Mouse (Mus musculus) midbrain, embryonic 14.5 days (tissue): ENCODE data around the gene Golga4. TPM values are rescaled to one million over a fixed set of nuclear protein-coding genes. Genes with fewer than 3 reads are reported as not detected.
A peak's percentile ranks its signal among the peaks of the same experiment; 100 is the strongest.

Source experiments
- ATAC-seq: fragments of 200-750 bp; cut with Nextera tagmentation; 2 replicates; pipeline ENCODE4 v1.8.0; 2017; ENCODE audit warnings: moderate number of reproducible peaks, moderate library complexity; ENCODE audit not compliant: low FRiP score, low TSS enrichment
- DNase-seq: peaks from one replicate; pipeline ENCODE4 v3.0.0-alpha.2; 2015
- H3K27ac ChIP-seq: fragments of 300-500 bp; sonication (generic); replicated peaks from 2 replicates; pipeline ENCODE4 v1.5.1; 2014; ENCODE audit warnings: mild to moderate bottlenecking, low read depth, low read length, moderate library complexity
- H3K27me3 ChIP-seq: fragments of 300-500 bp; sonication (generic); 2 replicates; pipeline ENCODE4 v1.6.1; 2014; ENCODE audit warnings: low read length, control low read depth, mixed read lengths; ENCODE audit not compliant: control insufficient read depth, insufficient read depth
- H3K36me3 ChIP-seq: fragments of 300-500 bp; sonication (generic); 2 replicates; pipeline ENCODE4 v1.6.1; 2014; ENCODE audit warnings: low read length, control low read depth; ENCODE audit not compliant: control insufficient read depth, insufficient read depth
- H3K4me1 ChIP-seq: fragments of 300-500 bp; sonication (generic); 2 replicates; pipeline ENCODE4 v1.6.1; 2014; ENCODE audit warnings: mild to moderate bottlenecking, antibody characterized with exemption, low read length, control low read depth; ENCODE audit not compliant: control insufficient read depth, insufficient read depth
- H3K4me2 ChIP-seq: fragments of 300-500 bp; sonication (generic); 2 replicates; pipeline ENCODE4 v1.6.1; 2014; ENCODE audit warnings: mild to moderate bottlenecking, low read length, moderate library complexity
- H3K4me3 ChIP-seq: fragments of 300-500 bp; sonication (generic); replicated peaks from 2 replicates; pipeline ENCODE4 v1.5.1; 2014; ENCODE audit warnings: low read depth, low read length
- H3K9ac ChIP-seq: fragments of 300-500 bp; sonication (generic); replicated peaks from 2 replicates; pipeline ENCODE4 v1.6.1; 2014; ENCODE audit warnings: mild to moderate bottlenecking, low read length, moderate library complexity
- H3K9me3 ChIP-seq: fragments of 300-500 bp; sonication (generic); 2 replicates; pipeline ENCODE4 v1.6.1; 2016; ENCODE audit warnings: low read length, control low read depth, mixed read lengths; ENCODE audit not compliant: control insufficient read depth
- WGBS: fragments of 180-500 bp; shearing (Covaris S2); extraction: QIAGEN DNeasy Blood & Tissue Kit; methylation state at CpG from one replicate; pipeline ENCODE4 v1.1.7; 2014; 5-methylcytosine and 5-hydroxymethylcytosine counted together
- polyA plus RNA-seq: library from polyadenylated mRNA; unstranded; fragments of >200 nt; fragmentation: Nextera tagmentation; extraction: Ambion mirVana; gene quantifications from 2 replicates; pipeline ENCODE4 v1.2.1, GENCODE M21; 2014

Golga4 gene
- polyA plus RNA-seq, 1 experiment from 2014 or later = 53.3 TPM

DNA sequence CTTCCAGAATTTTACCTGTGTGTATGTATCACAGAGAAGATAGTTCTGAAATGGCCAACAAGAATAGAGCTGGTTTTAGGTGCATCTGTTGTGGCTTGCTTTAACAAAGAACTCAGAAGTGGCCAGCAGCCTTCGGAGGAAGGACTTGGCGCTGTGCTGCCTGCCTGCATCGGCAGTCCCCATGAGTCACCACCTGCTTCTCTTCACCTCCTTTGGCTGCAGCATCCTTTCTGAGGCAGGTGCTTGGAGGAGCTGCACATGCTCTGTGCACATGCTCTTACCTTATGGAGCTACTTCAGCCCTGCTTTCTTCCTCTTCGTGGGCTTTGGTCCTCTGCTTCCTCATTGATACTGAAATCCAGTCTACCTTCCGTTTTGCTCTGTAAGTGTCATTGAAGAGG, 68.8 kb downstream of the Golga4 start:
- no peak for DNase-seq
- Histone ChIP-seq H3K27ac (no peak overlapping the region), H3K4me1 (no peaks in the 10 kb centered on the region), H3K36me3 (peaks cover 81% of the 10 kb centered on the region), H3K9ac (no peak overlapping the region), H3K4me3 (no peak overlapping the region), H3K9me3 (no peaks in the 10 kb centered on the region), H3K4me2 (no peak overlapping the region), H3K27me3 (no peaks in the 10 kb centered on the region)
- ATAC-seq = no peak
- 95% methylated on average over 5 of the region's 5 CpGs for WGBS

DNA sequence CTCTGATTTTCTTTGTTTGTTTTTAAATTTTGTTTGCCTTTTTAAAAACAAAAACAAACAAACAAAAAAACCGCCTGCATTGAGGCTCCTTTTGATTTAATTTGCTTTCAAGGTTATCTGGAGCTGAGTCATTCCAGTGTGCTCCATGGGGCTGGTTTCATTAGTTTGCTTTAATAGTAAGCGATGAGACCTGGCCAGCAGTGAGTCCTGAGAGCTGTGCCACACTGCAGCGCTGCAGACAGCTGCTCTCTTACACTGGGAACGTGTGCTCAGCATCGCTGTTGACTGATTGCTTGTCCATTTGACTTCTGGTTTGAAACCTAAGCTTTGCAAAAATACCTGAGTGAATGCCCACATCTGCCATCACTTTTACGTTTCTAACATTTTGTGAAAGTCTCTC, 74.3 kb downstream of the Golga4 start:
- H3K9ac ChIP-seq = no peak overlapping the region
- WGBS = 76% methylated on average over 6 of the region's 6 CpGs

DNA sequence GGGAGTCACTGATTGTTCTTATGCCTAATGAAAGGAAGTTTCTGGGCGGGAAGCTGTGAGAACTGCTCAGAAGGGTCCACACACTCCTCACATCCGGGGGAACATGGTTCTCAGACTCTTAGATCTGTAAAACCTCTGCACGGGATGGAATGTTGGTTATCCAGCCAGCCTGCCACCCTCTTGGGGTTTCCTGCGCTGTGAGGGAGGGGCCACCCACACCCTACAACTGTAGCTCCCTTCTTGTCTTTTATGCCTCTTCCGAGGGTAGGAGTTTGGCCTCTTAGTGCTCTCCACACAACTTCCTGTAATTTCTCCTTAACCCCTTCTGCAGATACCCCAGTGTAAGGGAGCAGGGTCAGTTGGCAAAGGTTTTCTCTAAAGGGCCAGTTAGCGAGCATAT, 76.7 kb downstream of the Golga4 start:
- no peak for ATAC-seq
- no peaks in the 10 kb centered on the region for H3K4me1 ChIP-seq
- H3K9ac ChIP-seq = no peak overlapping the region
- no peaks in the 10 kb centered on the region for H3K9me3 ChIP-seq
- H3K4me2 ChIP-seq = no peak overlapping the region
- no peak for DNase-seq
- no peaks in the 10 kb centered on the region for H3K27me3 ChIP-seq
- no peak overlapping the region for H3K4me3 ChIP-seq
- peaks cover 46% of the 10 kb centered on the region for H3K36me3 ChIP-seq
- WGBS = 89% methylated on average over 6 of the region's 6 CpGs
- no peak overlapping the region for H3K27ac ChIP-seq

More for the DNA sequence above, 74.3 kb downstream of the Golga4 start:
- ATAC-seq (no peak), DNase-seq (no peak)
- Histone ChIP-seq H3K27me3 (no peaks in the 10 kb centered on the region), H3K27ac (no peak overlapping the region), H3K4me2 (no peak overlapping the region), H3K36me3 (peaks cover 63% of the 10 kb centered on the region), H3K9me3 (no peaks in the 10 kb centered on the region), H3K4me1 (no peaks in the 10 kb centered on the region), H3K4me3 (no peak overlapping the region)

DNA sequence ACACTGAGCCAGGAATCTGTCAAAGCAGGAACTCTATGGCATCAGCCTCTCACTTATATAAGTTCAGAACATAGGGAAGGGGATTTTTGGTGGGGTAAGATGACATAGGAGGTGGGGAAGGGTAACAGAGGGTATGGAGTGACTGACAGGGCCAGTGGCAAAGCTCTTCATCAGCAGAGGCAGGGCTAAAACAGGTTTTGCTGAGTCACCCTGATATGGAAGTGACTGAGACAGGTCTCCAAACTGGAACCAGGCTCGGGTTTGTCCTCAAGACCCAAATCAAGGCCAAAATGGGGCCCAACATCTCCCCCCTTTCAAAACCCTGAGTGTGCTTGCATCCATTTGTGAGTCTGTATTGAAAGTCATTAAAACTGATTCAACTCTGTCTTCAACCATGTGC, 78.8 kb downstream of the Golga4 start:
- no peak overlapping the region for H3K4me3 ChIP-seq
- H3K36me3 ChIP-seq = peaks cover 32% of the 10 kb centered on the region
- H3K9me3 ChIP-seq = no peaks in the 10 kb centered on the region
- DNase-seq (no peak), ATAC-seq (no peak)
- H3K4me2 ChIP-seq = no peak overlapping the region
- H3K27me3 ChIP-seq = no peaks in the 10 kb centered on the region
- H3K27ac ChIP-seq = no peak overlapping the region
- no peaks in the 10 kb centered on the region for H3K4me1 ChIP-seq
- 96% methylated on average over 1 of the region's 1 CpGs for WGBS
- no peak overlapping the region for H3K9ac ChIP-seq

DNA sequence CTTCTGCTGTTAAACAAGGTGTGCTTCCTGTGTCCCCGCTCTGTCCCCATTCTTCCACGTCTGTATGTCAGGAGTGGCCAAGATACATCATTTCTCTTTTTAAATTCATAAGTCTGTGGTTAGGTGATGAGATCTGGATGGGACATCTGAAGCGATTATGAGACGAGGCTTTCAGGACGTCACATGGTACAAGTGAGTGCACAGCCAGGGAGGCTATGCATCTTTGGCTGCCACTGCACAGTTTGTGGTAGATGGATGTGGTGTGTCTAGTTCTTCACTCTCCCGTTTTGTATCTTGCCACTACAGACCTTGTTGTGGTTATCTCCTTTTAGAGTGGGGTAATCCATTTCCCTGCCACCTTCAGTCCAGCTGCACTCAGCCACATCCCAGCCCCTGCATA, 79.9 kb downstream of the Golga4 start:
- WGBS = 93% methylated on average over 6 of the region's 6 CpGs
- no peak overlapping the region for H3K4me2 ChIP-seq
- H3K4me3 ChIP-seq = no peak overlapping the region
- no peak overlapping the region for H3K9ac ChIP-seq
- no peaks in the 10 kb centered on the region for H3K27me3 ChIP-seq
- ATAC-seq = no peak
- H3K9me3 ChIP-seq = no peaks in the 10 kb centered on the region
- no peak overlapping the region for H3K27ac ChIP-seq
- H3K4me1 ChIP-seq = peaks cover 7% of the 10 kb centered on the region
- H3K36me3 ChIP-seq = peaks cover 22% of the 10 kb centered on the region; the same call in 1 of the 2 replicates
- DNase-seq = no peak

DNA sequence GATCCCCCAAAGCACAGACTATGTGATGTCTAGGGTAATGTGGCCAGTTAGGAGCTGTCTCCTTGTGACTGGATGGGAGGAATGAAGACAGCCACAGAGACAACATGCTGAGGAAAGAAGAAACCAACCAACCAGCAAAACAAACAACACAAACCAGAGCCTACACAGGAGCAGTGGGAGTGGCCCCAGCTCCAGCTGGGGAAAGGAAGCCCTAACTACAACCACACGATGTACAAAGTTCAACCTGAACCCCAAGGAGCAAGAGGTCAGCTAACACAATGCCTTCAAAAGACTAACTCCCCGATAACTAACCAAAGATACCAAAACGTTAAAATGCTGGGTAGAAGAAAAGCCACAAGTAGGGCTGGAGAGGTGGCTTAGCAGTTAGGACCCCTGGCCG, 81.0 kb downstream of the Golga4 start:
- peaks cover 7% of the 10 kb centered on the region for H3K4me1 ChIP-seq
- no peaks in the 10 kb centered on the region for H3K27me3 ChIP-seq
- H3K4me3 ChIP-seq = no peak overlapping the region
- H3K36me3 ChIP-seq = peaks cover 22% of the 10 kb centered on the region; the same call in 1 of the 2 replicates
- DNase-seq = no peak
- H3K4me2 ChIP-seq = no peak overlapping the region
- no peaks in the 10 kb centered on the region for H3K9me3 ChIP-seq
- WGBS = 73% methylated on average over 4 of the region's 4 CpGs
- H3K9ac ChIP-seq = no peak overlapping the region
- no peak overlapping the region for H3K27ac ChIP-seq
- no peak for ATAC-seq

DNA sequence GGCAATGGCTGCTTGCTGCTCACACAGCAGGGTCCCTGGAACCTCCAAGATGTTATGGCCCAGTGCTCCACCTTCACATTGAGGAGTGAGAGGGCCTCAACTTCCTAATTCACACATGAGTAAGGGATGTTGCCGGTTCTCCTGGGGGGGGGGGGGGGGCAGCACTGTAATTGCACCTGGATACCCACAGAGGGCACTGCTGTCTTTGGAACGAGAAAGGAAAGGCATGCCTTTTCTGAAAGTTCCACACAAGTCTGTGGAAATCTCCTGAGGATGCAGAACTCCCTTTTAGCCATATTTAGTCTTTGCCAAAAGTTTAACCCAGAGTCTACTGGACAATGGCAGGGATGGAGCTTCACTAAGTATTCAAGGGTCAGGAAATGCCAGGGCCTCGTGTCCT, 83.2 kb downstream of the Golga4 start:
- ATAC-seq (no peak), DNase-seq (peak; percentile 72)
- Histone ChIP-seq H3K9ac (no peak overlapping the region), H3K4me2 (no peak overlapping the region), H3K4me3 (no peak overlapping the region), H3K27ac (no peak overlapping the region), H3K27me3 (no peaks in the 10 kb centered on the region), H3K9me3 (no peaks in the 10 kb centered on the region), H3K36me3 (peaks cover 4% of the 10 kb centered on the region; the same call in 1 of the 2 replicates), H3K4me1 (peaks cover 7% of the 10 kb centered on the region)
- WGBS = 45% methylated on average over 3 of the region's 3 CpGs

DNA sequence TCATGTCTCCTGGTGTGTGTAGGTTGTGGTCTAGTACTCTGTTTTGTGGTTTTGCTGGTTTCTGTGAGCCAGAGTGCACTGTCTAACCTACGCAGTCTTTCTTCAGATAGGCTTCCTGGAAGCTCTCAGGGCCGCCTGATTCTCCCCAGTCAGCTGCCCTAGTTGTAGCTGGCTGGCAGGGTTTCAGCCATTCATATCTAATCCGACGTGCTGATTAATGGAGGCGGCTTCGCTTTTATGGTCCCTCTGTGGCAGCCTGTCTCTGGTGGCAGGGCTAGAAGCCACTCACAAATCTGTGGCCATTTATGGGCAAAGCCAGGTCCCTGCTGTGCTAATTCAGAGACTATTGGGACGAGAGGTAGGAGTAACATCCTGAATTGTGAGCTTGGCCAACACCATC, 84.2 kb downstream of the Golga4 start:
- peak; percentile 70 for DNase-seq
- H3K9ac ChIP-seq = no peak overlapping the region
- H3K4me3 ChIP-seq = no peak overlapping the region
- no peaks in the 10 kb centered on the region for H3K9me3 ChIP-seq
- WGBS = 24% methylated on average over 7 of the region's 7 CpGs
- no peak overlapping the region for H3K4me2 ChIP-seq
- 0 out of 2 replicates have a peak, but pooled peaks cover 4% of the 10 kb centered on the region for H3K36me3 ChIP-seq
- H3K4me1 ChIP-seq = peaks cover 7% of the 10 kb centered on the region
- H3K27ac ChIP-seq = no peak overlapping the region
- peak; percentile 46; the same call in 1 of the 2 replicates for ATAC-seq
- H3K27me3 ChIP-seq = no peaks in the 10 kb centered on the region

DNA sequence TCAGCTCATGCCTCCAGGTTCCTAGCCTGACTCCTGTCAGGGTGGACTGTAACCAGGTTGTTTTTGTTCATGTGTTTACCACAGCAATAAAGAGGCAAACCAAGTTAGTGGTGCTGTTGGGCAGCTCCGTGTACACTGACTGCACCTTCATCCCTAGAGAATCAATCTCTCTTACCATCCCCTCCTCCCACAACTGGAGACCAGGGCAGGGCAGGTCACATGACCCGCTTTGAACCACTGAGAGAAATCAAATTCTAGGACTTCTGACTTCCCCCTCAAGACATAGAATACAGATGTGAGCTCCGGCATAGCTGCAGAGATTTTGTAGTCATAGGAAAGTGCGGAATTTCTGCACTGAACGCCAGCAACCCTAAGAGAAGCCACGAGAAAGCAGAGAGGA, 85.6 kb downstream of the Golga4 start:
- ATAC-seq (no peak), DNase-seq (no peak)
- H3K36me3 ChIP-seq = 0 out of 2 replicates have a peak, but pooled peaks cover 4% of the 10 kb centered on the region
- H3K27me3 ChIP-seq = no peaks in the 10 kb centered on the region
- WGBS = 83% methylated on average over 6 of the region's 6 CpGs
- H3K4me2 ChIP-seq = no peak overlapping the region
- H3K9me3 ChIP-seq = no peaks in the 10 kb centered on the region
- H3K4me1 ChIP-seq = peaks cover 7% of the 10 kb centered on the region
- H3K27ac ChIP-seq = no peak overlapping the region
- H3K9ac ChIP-seq = no peak overlapping the region
- no peak overlapping the region for H3K4me3 ChIP-seq
